Mouse (Mus musculus) spleen, adult 2 months (tissue): ENCODE data around the gene Fam169b.

Experiments
- CTCF ChIP-seq: fragments of 200-500 bp; IDR thresholded peaks from 2 replicates; pipeline ENCODE4 v1.5.1; 2011; ENCODE audit warnings: mild to moderate bottlenecking, inconsistent platforms; ENCODE audit not compliant: insufficient read depth, insufficient read length, insufficient replicate concordance; ENCODE audit errors: extremely low read depth
- POLR2A ChIP-seq: fragments of 200-500 bp; IDR thresholded peaks from 2 replicates; pipeline ENCODE4 v1.6.1; 2011; ENCODE audit warnings: low read depth, low read length, inconsistent platforms

GRCm38 (mm10) chr7:68278908-68279307, 5.3 kb downstream of the Fam169b start:
- no peak for TF ChIP-seq POLR2A
- TF ChIP-seq CTCF, result no peak
